Mouse (Mus musculus): ENCODE data around the gene Rnf227. TPM values are rescaled to one million over a fixed set of nuclear protein-coding genes. Genes with fewer than 3 reads are reported as not detected.

Gene Rnf227
- polyA plus RNA-seq, 1 experiment: not detected

DNA sequence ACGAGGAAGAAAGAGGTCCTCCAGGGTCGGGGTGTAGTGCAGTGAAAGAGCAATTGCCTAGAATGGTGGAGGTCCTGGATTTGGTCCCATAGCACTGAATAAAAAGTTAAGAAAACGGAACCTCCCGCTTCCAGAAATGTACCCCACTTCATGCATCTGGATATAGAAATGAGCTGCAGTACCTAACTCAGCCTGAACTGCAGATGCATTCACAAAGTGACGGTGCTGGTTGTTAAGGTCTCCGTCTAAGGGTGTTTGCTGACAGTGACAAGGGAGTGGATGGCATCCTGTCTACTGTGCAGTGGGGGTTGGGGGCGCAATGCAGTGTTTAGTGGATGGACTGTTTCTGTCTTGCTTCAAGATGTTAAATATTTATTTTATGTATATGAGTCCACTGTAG lies 46.5 kb downstream of the Rnf227 start:
- WGBS: 66% methylated on average over 7 of the region's 7 CpGs
- H3K4me3 ChIP-seq (ENCODE audit: insufficient read depth, low read depth, low read length): no peak overlapping the region
- no peak for TF ChIP-seq CTCF (IDR thresholded peaks at IDR 0.05; ENCODE audit: insufficient read depth, low read depth, low read length)
- peaks cover 14% of the 10 kb centered on the region for H3K4me1 ChIP-seq (ENCODE audit: control insufficient read depth, insufficient read depth, low read length)
- H3K27ac ChIP-seq (ENCODE audit: insufficient read depth, low read depth, low read length): no peak overlapping the region

DNA sequence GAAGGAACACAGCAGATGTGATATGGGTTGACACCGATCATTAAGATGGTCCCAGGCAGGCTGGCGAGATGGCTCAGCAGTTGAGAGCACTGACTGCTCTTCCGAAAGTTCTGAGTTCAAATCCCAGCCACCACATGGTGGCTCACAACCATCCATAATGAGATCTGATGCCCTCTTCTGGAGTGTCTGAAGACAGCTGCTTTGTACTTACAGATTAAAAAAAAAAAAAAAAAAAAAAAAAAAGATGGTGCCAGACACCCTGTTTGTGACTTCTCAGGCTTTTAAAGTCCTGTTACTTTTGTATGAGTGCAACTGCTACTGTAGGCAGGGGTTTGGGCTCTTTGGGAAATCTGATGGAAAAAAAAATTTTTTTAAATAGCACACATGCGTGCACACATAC lies 48.4 kb downstream of the Rnf227 start:
- H3K4me3 ChIP-seq (ENCODE audit: insufficient read depth, low read depth, low read length): no peak overlapping the region
- H3K27ac ChIP-seq (ENCODE audit: insufficient read depth, low read depth, low read length): no peak overlapping the region
- H3K4me1 ChIP-seq (ENCODE audit: control insufficient read depth, insufficient read depth, low read length): peaks cover 3% of the 10 kb centered on the region; the same call in 1 of the 2 replicates
- 95% methylated on average over 4 of the region's 4 CpGs for WGBS
- no peak for TF ChIP-seq CTCF (IDR thresholded peaks at IDR 0.05; ENCODE audit: insufficient read depth, low read depth, low read length)
- no peak for TF ChIP-seq POLR2A (IDR thresholded peaks at IDR 0.05; ENCODE audit: insufficient read depth, low read depth, low read length)

DNA sequence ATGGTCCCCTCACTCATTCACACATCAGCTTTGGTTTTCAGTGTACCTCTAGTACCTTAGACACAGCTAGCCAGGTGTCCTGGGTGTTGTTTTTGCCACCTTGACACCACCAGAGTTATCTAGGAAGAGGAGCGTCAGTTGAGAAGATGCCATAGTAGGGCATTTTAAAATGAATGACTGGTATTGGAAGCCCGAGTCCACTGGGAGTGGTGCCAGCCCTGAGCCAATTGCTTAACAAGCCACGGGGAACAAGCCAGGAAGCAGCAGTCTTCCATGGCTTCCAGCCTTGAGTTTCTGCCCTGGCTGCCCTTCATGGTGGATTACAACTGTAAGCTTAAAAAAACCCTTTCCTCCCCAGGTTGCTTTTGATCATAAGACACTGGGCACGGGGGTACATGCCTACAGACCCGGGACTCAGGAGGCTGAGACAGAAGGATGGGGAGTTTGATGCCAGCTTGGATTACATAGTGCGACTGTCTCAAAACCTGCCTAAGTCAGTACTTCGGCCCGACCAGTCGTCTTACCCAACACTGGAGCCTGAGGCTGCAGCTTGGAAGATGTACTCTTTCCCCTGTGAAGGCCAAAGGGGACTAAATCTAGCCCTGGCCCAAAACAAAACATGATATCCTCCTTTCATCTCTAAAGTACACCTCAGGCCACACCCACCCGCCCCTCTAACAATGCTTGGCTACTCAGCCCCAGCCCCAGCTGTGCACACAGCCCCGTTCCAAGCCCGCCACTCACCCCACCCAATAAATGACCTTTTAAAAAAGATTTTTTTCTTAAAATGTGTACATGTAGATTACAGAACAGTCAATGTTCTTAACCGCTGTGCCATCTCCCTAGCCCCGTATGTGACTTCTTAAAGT lies 49.5 kb downstream of the Rnf227 start:
- Histone ChIP-seq H3K27ac (ENCODE audit: insufficient read depth, low read depth, low read length) (no peak overlapping the region), H3K4me1 (ENCODE audit: control insufficient read depth, insufficient read depth, low read length) (peaks cover 3% of the 10 kb centered on the region; the same call in 1 of the 2 replicates), H3K4me3 (ENCODE audit: insufficient read depth, low read depth, low read length) (no peak overlapping the region)
- TF ChIP-seq CTCF (IDR thresholded peaks at IDR 0.05; ENCODE audit: insufficient read depth, low read depth, low read length) (no peak), POLR2A (IDR thresholded peaks at IDR 0.05; ENCODE audit: insufficient read depth, low read depth, low read length) (no peak)
- WGBS: 44% methylated on average over 14 of the region's 14 CpGs

DNA sequence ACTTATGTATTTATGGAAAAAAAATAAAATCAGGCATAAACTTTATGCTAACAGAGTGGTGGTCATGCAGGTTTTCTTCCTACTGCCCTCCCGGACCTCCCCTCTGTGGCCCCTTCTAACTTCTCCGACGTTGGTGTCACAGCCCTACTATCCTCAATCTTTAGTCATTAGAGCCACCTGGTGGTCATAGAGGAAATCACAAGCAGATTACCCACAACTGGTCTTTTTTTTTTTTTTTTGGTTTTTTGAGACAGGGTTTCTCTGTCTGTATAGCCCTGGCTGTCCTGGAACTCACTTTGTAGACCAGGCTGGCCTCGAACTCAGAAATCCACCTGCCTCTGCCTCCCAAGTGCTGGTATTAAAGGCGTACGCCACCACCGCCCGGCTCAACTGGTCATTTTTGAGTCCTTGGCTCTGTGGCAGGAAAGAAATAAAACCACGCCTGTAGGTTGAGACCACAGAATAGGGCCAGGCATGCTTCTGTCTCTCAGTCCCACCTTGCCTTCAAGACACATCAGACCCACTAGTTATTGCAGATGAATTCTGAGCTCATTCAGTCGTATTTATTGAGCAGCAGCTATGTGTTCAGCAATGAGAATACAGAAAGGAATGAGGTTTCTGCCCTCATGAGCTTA lies 50.3 kb downstream of the Rnf227 start:
- H3K4me1 ChIP-seq (ENCODE audit: control insufficient read depth, insufficient read depth, low read length): peaks cover 3% of the 10 kb centered on the region; the same call in 1 of the 2 replicates
- WGBS: 50% methylated on average over 10 of the region's 10 CpGs
- no peak overlapping the region for H3K4me3 ChIP-seq (ENCODE audit: insufficient read depth, low read depth, low read length)
- no peak for TF ChIP-seq POLR2A (IDR thresholded peaks at IDR 0.05; ENCODE audit: insufficient read depth, low read depth, low read length)
- TF ChIP-seq CTCF (IDR thresholded peaks at IDR 0.05; ENCODE audit: insufficient read depth, low read depth, low read length): no peak
- no peak overlapping the region for H3K27ac ChIP-seq (ENCODE audit: insufficient read depth, low read depth, low read length)

Other genes starting within 250 kb of the Rnf227 start
- gene Per1, start 245.2 kb upstream of the Rnf227 start, polyA plus RNA-seq (2012; ENCODE audit: insufficient read depth, insufficient read length, low replicate concordance, missing spikeins): not detected in 2 replicates
- not detected in 2 replicates for gene Hes7, start 220.1 kb upstream of the Rnf227 start, polyA plus RNA-seq (2012; ENCODE audit: insufficient read depth, insufficient read length, low replicate concordance, missing spikeins)
- gene 9130213A22Rik, start 217.9 kb upstream of the Rnf227 start, polyA plus RNA-seq (2012; ENCODE audit: insufficient read depth, insufficient read length, low replicate concordance, missing spikeins): not detected in 2 replicates
- not detected in 2 replicates for gene Aloxe3, start 214.6 kb upstream of the Rnf227 start, polyA plus RNA-seq (2012; ENCODE audit: insufficient read depth, insufficient read length, low replicate concordance, missing spikeins)
- not detected in 2 replicates for gene Alox12b, start 183.5 kb upstream of the Rnf227 start, polyA plus RNA-seq (2012; ENCODE audit: insufficient read depth, insufficient read length, low replicate concordance, missing spikeins)
- not detected in 2 replicates for gene Alox8, start 142.6 kb upstream of the Rnf227 start, polyA plus RNA-seq (2012; ENCODE audit: insufficient read depth, insufficient read length, low replicate concordance, missing spikeins)
- gene Gucy2e, start 103.4 kb upstream of the Rnf227 start, polyA plus RNA-seq (2012; ENCODE audit: insufficient read depth, insufficient read length, low replicate concordance, missing spikeins): not detected in 2 replicates
- gene Cntrob, start 16.7 kb upstream of the Rnf227 start, polyA plus RNA-seq (2012; ENCODE audit: insufficient read depth, insufficient read length, low replicate concordance, missing spikeins): not detected in 2 replicates
- gene Trappc1, start 16.5 kb upstream of the Rnf227 start, polyA plus RNA-seq (2012; ENCODE audit: insufficient read depth, insufficient read length, low replicate concordance, missing spikeins): not detected in 2 replicates
- gene Kcnab3, start 14.2 kb upstream of the Rnf227 start, polyA plus RNA-seq (2012; ENCODE audit: insufficient read depth, insufficient read length, low replicate concordance, missing spikeins): not detected in 2 replicates
- gene Chd3, start 28.9 kb downstream of the Rnf227 start, polyA plus RNA-seq (2012; ENCODE audit: insufficient read depth, insufficient read length, low replicate concordance, missing spikeins): 175 and 278 TPM in 2 replicates
- not detected in 2 replicates for gene Naa38, start 55.0 kb downstream of the Rnf227 start, polyA plus RNA-seq (2012; ENCODE audit: insufficient read depth, insufficient read length, low replicate concordance, missing spikeins)
- not detected in 2 replicates for gene Cyb5d1, start 55.2 kb downstream of the Rnf227 start, polyA plus RNA-seq (2012; ENCODE audit: insufficient read depth, insufficient read length, low replicate concordance, missing spikeins)
- gene Tmem88, start 57.8 kb downstream of the Rnf227 start, polyA plus RNA-seq (2012; ENCODE audit: insufficient read depth, insufficient read length, low replicate concordance, missing spikeins): not detected in 2 replicates
- 114 TPM in 1 of 2 replicates, not detected in the other for gene Kdm6b, start 73.2 kb downstream of the Rnf227 start, polyA plus RNA-seq (2012; ENCODE audit: insufficient read depth, insufficient read length, low replicate concordance, missing spikeins)
- gene Dnah2, start 208.6 kb downstream of the Rnf227 start, polyA plus RNA-seq (2012; ENCODE audit: insufficient read depth, insufficient read length, low replicate concordance, missing spikeins): not detected in 2 replicates
- gene Efnb3, start 219.7 kb downstream of the Rnf227 start, polyA plus RNA-seq (2012; ENCODE audit: insufficient read depth, insufficient read length, low replicate concordance, missing spikeins): not detected in 2 replicates
- not detected in 2 replicates for gene Wrap53, start 239.8 kb downstream of the Rnf227 start, polyA plus RNA-seq (2012; ENCODE audit: insufficient read depth, insufficient read length, low replicate concordance, missing spikeins)
- gene Trp53, start 239.9 kb downstream of the Rnf227 start, polyA plus RNA-seq (2012; ENCODE audit: insufficient read depth, insufficient read length, low replicate concordance, missing spikeins): not detected in 2 replicates

All from olfactory bulb, adult 2 months (tissue).